Mouse (Mus musculus): ENCODE results near the gene Slc44a1. TPM values are rescaled to one million over a fixed set of nuclear protein-coding genes. Genes with fewer than 3 reads are reported as not detected.

The Slc44a1 gene
- total RNA-seq, 2 experiments from 2014 or later = 67.4 to 86.4 TPM

DNA sequence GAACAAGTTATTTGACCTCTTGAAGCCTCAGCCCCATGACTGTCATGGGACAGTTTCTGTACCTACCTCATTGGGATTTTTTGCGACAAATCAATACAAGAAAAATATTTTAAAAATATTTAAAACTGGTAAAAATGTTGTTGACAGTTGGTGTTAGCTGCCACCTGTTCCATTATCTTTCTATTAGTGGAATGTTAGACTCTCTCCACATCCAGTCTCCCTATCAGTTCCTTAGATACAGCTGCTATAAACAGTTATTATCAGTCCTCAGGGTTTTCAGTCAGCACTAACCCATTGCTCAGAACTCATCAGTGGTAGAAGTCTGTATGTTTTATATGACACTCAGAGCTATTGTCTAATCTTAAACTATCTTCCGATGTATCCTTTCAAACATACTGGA, 79.2 kb downstream of the Slc44a1 start:
- intact Hi-C loops (cut with DNase I) = no loop called here

GRCm38 (mm10) chr4:53521028-53521427, 80.8 kb downstream of the Slc44a1 start:
- DNase-seq (ENCODE audit: low spot score in 2 of 2) = no peak
- intact Hi-C loops (cut with DNase I) = no loop called here

More for the DNA sequence above, 79.2 kb downstream of the Slc44a1 start:
- no peak for DNase-seq (ENCODE audit: low spot score in 2 of 2)

- no peak for DNase-seq (ENCODE audit: low spot score in 2 of 2)
- intact Hi-C loops (cut with DNase I) = no loop called here
These were observed 82.4 kb downstream of the Slc44a1 start for GRCm38 (mm10) chr4:53522655-53523054.

GRCm38 (mm10) chr4:53525503-53525902, 85.3 kb downstream of the Slc44a1 start:
- no peak for DNase-seq (ENCODE audit: low spot score in 2 of 2)
- intact Hi-C loops (cut with DNase I) = no loop called here

DNA sequence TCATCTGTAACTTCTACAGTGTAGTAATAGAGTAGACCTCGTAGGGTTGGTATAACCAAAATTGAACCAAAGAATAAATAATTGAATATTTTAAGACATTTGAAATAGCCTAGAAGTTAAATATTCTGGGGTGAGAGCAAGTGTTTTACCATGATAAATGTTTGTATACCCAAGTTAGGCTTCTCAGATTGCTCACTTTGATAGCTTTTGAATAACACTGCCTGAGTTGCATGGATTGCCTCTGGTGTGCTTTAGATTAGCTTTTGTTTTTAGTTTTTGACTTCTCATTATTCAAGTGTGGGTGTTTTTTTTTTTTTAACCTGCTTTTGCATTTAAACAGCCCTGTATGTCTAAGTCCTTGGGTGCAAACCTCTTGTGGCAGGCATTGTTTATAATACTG, 85.8 kb downstream of the Slc44a1 start:
- intact Hi-C loops (cut with DNase I) = no loop called here
- DNase-seq (ENCODE audit: low spot score in 2 of 2) = no peak

DNA sequence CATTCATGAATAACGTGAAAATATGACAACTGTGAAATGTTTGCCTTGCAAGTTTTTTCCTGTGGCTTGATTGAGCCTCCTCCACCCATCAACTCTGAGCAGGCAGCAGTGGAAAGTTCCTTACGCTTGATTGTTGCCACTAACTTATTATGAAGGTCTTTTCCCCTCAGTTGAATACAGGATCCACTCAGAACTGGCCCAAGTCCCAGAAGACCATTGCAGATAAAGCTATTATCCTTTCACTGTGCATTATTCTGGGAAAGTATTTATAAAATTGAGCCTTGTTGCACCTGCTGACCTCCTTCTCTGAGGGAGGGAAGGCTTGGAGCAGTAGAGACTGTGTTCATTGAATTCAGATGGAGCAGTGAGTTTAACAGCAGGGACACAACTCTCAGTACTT, 86.2 kb downstream of the Slc44a1 start:
- intact Hi-C loops (cut with DNase I) = no loop called here
- DNase-seq (ENCODE audit: low spot score in 2 of 2) = no peak

DNA sequence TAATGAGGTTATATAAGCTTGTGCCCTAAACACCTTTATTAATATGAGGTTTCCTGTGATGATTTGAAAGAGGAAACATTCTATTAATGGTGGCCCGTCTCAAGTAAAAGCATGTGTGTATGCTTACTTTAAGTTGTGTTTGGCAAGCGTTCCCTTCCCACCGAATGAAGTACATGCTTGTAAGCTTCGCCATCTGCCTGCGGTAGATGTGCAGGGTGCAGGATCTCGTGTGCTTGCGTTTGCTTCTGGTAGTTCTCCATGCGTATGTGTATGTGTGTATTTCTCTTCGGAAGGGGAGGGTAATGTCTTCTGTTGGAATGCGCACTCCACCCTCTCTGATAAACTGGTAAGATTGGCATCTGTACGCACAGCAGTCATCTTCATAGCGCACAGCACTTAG, 95.6 kb downstream of the Slc44a1 start:
- no peak for DNase-seq (ENCODE audit: low spot score in 2 of 2)
- intact Hi-C loops (cut with DNase I) = loop anchor here (5.0 kb wide), 1 partner anchor 93 kb away; the partner anchor contains the start of gene Slc44a1

- intact Hi-C loops (cut with DNase I) = loop anchor here (5.0 kb wide), 1 partner anchor 95 kb away; the partner anchor contains the start of gene Slc44a1
These were observed 96.9 kb downstream of the Slc44a1 start for GRCm38 (mm10) chr4:53537101-53537500.

DNA sequence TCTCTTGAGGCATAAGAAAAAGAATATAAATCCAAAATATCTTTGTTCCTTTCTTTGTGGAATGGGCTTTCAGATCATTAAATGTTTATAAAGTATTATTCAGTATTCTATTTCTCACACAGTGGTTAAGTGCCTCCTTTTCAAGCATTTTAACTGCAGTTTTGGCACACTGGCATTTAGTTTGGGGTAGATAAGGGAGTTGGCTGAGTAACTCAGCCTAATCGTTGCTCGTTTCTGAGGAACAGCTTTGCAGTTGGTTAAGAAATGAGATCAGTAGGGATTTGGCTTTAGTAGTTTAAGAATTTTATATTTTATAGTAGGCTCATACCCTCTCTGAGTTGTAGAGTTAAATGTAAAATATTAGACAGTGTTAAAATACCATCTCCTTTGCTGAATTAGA, 97.3 kb downstream of the Slc44a1 start:
- DNase-seq (ENCODE audit: low spot score in 2 of 2) = no peak
- intact Hi-C loops (cut with DNase I) = loop anchor here (5.0 kb wide), 1 partner anchor 95 kb away; the partner anchor contains the start of gene Slc44a1

More at GRCm38 (mm10) chr4:53537101-53537500, 96.9 kb downstream of the Slc44a1 start:
- DNase-seq (ENCODE audit: low spot score in 2 of 2) = no peak

DNA sequence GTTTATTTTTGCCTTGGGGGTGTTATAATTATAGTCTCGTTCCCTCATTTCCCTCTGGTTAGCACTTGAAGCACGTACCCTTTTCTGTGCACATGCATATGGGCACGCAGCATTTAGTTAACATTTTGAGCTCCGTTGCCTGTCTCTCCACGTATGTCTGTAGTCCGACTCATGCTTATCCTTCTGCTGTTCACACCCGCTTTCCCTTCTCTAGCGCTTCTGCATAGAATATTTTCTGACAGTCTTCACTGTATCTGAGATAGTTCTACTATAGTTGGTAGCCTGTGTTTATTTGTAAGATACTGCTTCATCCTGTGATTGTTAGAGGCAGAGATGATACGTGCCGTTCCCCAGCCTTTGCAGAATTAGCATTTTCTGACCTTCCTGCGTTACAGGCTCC, 98.4 kb downstream of the Slc44a1 start:
- intact Hi-C loops (cut with DNase I) = loop anchor here (5.0 kb wide), 1 partner anchor 96 kb away; the partner anchor contains the start of gene Slc44a1
- no peak for DNase-seq (ENCODE audit: low spot score in 2 of 2)

GRCm38 (mm10) chr4:53539929-53540328, 99.7 kb downstream of the Slc44a1 start:
- intact Hi-C loops (cut with DNase I) = loop anchor here (5.0 kb wide), 1 partner anchor 98 kb away; the partner anchor contains the start of gene Slc44a1
- DNase-seq (ENCODE audit: low spot score in 2 of 2) = no peak

- intact Hi-C loops (cut with DNase I) = no loop called here
These were observed 103.2 kb downstream of the Slc44a1 start for GRCm38 (mm10) chr4:53543421-53543820.

GRCm38 (mm10) chr4:53544889-53545288, 104.7 kb downstream of the Slc44a1 start:
- intact Hi-C loops (cut with DNase I) = no loop called here
- no peak for DNase-seq (ENCODE audit: low spot score in 2 of 2)

More at GRCm38 (mm10) chr4:53543421-53543820, 103.2 kb downstream of the Slc44a1 start:
- DNase-seq (ENCODE audit: low spot score in 2 of 2) = no peak

GRCm38 (mm10) chr4:53547381-53547780, 107.2 kb downstream of the Slc44a1 start:
- no peak for DNase-seq (ENCODE audit: low spot score in 2 of 2)
- intact Hi-C loops (cut with DNase I) = no loop called here

DNA sequence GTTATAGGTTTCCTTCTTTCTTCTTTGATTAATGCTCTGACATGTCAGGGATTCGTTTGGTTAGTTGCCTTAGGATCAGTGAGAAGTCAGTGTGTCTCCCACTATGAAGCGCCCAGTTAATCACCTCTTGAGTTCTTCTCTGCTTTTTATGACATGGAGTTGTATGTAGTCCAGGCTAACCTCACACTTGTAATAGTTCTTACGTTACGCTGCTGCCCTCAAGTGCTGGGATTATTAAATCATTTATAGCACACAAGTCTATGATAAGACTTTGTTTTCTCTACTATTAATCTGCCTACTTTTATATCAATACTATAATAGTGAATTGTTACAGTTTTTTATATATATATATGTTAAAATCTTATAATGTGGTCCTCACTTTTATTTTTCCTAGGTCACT, 109.2 kb downstream of the Slc44a1 start:
- intact Hi-C loops (cut with DNase I) = no loop called here

DNA sequence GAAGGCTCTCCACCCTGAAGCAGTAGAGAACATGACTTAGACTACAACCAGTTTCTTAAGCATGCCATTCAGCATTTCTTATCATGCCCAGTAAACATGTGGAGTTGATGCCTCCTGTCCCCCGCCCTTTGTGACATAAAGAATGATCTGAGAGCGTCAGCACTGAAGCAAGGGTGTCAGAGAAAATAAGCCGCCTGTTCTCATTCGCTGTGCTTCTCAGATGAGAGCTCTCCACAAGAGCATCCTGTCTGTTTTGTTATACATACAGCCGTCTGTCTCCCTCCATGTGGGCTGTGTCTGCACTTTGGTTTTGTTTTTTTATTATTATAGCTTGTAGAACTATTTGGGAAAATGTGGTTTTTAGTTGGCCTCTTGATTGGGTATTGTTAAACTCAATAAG, 124.4 kb downstream of the Slc44a1 start:
- DNase-seq (ENCODE audit: low spot score in 2 of 2) = no peak

More for the DNA sequence above, 109.2 kb downstream of the Slc44a1 start:
- DNase-seq (ENCODE audit: low spot score in 2 of 2) = no peak

GRCm38 (mm10) chr4:53567065-53567464, 126.9 kb downstream of the Slc44a1 start:
- intact Hi-C loops (cut with DNase I) = no loop called here
- DNase-seq (ENCODE audit: low spot score in 2 of 2) = no peak

More for the DNA sequence above, 124.4 kb downstream of the Slc44a1 start:
- intact Hi-C loops (cut with DNase I) = no loop called here

DNA sequence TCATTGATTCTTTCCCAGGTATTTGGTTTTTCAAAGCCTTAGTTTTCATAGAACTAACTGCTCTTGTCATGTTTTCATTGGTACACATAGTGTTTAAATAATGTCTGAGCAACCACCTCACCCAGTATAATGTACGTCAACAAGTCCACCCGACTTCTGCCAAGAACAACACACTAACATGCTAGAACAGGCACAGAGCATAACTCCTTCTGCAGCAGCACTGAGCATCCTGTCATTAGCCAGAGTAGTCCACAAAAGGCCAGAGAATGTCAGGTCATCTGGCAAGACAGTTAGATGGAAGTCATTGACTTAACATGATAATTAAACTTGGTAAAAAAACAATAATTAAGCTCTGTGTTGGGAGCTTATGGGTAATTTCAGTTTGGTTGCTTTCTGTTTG, 135.3 kb downstream of the Slc44a1 start:
- DNase-seq (ENCODE audit: low spot score in 2 of 2) = no peak
- intact Hi-C loops (cut with DNase I) = no loop called here

- intact Hi-C loops (cut with DNase I) = no loop called here
- no peak for DNase-seq (ENCODE audit: low spot score in 2 of 2)
These were observed 147.5 kb downstream of the Slc44a1 start for GRCm38 (mm10) chr4:53587676-53588075.

DNA sequence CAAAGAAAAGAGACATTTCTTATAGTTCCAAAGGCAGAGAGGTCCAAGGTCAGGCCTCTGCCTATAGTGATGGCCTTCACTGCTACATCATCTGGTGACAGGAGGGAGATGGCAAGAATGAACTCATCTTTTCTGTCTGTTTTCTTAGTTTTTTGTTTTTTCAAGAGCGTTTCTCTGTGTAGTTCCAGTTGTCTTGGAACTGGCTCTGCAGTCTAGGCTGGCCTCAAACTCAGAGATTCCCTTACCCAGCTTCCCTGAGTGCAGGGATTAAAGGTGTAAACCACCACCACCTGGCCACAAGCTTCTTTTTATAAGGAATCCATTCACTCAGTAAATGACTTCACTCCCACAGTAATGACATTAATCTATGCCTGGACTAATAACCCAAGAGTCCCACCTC, 148.7 kb downstream of the Slc44a1 start:
- intact Hi-C loops (cut with DNase I) = no loop called here

GRCm38 (mm10) chr4:53589466-53589865, 149.3 kb downstream of the Slc44a1 start:
- no peak for DNase-seq (ENCODE audit: low spot score in 2 of 2)
- intact Hi-C loops (cut with DNase I) = no loop called here

More for the DNA sequence above, 148.7 kb downstream of the Slc44a1 start:
- DNase-seq (ENCODE audit: low spot score in 2 of 2) = no peak

DNA sequence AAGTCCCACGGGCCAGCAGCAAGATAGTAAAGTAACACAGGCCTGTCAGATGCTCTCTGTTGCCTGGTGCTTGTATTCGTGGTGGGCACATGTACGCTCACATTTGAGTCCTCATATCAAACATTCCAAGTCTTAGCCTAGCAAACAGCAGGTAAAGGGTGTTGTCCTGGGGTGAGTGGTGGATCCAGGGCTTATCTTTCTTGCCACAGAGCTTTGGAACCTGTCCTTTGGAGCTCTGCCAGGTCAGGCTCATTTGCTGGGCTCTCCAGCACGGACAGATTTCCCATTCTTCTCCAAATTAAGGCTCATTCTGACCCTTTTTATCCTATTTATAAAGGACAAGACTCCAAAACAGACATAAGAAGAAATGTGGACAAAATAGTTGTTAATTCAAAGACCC, 149.9 kb downstream of the Slc44a1 start:
- no peak for DNase-seq (ENCODE audit: low spot score in 2 of 2)

More for the DNA sequence above, 149.9 kb downstream of the Slc44a1 start:
- intact Hi-C loops (cut with DNase I) = loop anchor here (5.0 to 10.0 kb wide), 3 partner anchors 208 to 555 kb away; no protein-coding TSS in a partner anchor
